Mouse (Mus musculus) cerebellum, adult 2 months (tissue): ENCODE results near the gene Traf2.

Experiments used
- CTCF ChIP-seq: fragments of 200-500 bp; IDR thresholded peaks from 2 replicates; pipeline ENCODE4 v1.5.1; 2011; ENCODE audit warnings: low read depth, mild to moderate bottlenecking, control low read depth, low read length, moderate library complexity, borderline replicate concordance; ENCODE audit not compliant: insufficient read depth
- POLR2A ChIP-seq: fragments of 200-500 bp; IDR thresholded peaks from 2 replicates; pipeline ENCODE4 v1.6.1; 2011; ENCODE audit warnings: low read length, control low read depth, borderline replicate concordance; ENCODE audit not compliant: insufficient read depth

DNA sequence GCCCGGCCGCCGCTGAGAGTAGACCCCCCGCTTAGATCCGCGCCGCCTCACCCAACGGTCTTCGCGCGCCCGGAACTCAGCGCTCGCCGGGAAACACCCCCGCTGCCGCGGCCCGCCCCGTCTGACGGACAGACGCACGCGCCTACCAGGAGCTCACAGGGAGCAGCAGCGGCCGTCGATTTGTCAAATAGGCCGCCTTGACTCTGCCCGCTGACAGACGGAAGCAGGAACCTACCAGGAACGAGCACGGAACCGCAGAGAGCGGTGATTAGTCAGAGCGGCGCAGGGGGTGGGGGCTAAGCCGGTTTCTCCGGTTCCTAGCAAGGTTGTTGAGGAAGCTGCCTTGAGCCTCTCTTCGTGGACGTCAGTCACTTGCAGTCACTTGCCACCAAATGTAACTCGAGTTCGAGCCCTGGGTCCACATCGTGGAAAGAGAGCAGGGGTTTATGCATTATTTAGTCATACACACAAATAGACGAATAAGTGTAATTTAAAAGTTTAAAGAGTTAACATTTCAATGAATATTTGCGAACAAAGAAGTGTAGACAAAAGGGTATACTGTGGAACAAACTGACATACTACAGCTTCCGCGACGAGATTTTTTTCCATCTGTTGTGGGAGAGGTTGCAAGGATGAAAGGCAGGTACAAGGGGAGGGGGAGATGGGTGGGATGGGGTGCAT lies at the start of gene Traf2:
- TF ChIP-seq CTCF (no peak), POLR2A (peak; percentile 21; the same call in 1 of the 2 replicates)
